Mouse (Mus musculus): ENCODE measurements around the gene Tnnc1.
A peak's percentile ranks its signal among the peaks of the same experiment; 100 is the strongest.

Gene Tnnc1

GRCm38 (mm10) chr14:31208084-31208483 lies at the start of gene Tnnc1:
Tnnc1 (plus strand) TSS chr14:31208312.
- ATAC-seq (ENCODE audit: insufficient number of reproducible peaks, low FRiP score, low TSS enrichment), result no peak

- ATAC-seq (ENCODE audit: insufficient number of reproducible peaks, low FRiP score, low TSS enrichment), result no peak
Measured at GRCm38 (mm10) chr14:31160196-31161150, 47.6 kb upstream of the Tnnc1 start.

- ATAC-seq (ENCODE audit: insufficient number of reproducible peaks, low FRiP score, low TSS enrichment), result no peak
Measured at GRCm38 (mm10) chr14:31161191-31161590, 46.9 kb upstream of the Tnnc1 start.

GRCm38 (mm10) chr14:31161638-31162037 lies 46.5 kb upstream of the Tnnc1 start:
- no peak for ATAC-seq (ENCODE audit: insufficient number of reproducible peaks, low FRiP score, low TSS enrichment)

GRCm38 (mm10) chr14:31164067-31164466 lies 44.0 kb upstream of the Tnnc1 start:
- ATAC-seq (ENCODE audit: insufficient number of reproducible peaks, low FRiP score, low TSS enrichment), result peak; percentile 37

GRCm38 (mm10) chr14:31165010-31165409 lies 43.1 kb upstream of the Tnnc1 start:
- no peak for ATAC-seq (ENCODE audit: insufficient number of reproducible peaks, low FRiP score, low TSS enrichment)

- no peak for ATAC-seq (ENCODE audit: insufficient number of reproducible peaks, low FRiP score, low TSS enrichment)
Measured at GRCm38 (mm10) chr14:31165458-31165857, 42.7 kb upstream of the Tnnc1 start.

- ATAC-seq (ENCODE audit: insufficient number of reproducible peaks, low FRiP score, low TSS enrichment), result no peak
Measured at GRCm38 (mm10) chr14:31165991-31166630, 42.0 kb upstream of the Tnnc1 start.

GRCm38 (mm10) chr14:31166827-31167226 lies 41.3 kb upstream of the Tnnc1 start:
- no peak for ATAC-seq (ENCODE audit: insufficient number of reproducible peaks, low FRiP score, low TSS enrichment)

- ATAC-seq (ENCODE audit: insufficient number of reproducible peaks, low FRiP score, low TSS enrichment), result no peak
Measured at GRCm38 (mm10) chr14:31168425-31168824, 39.7 kb upstream of the Tnnc1 start, which contains the start of gene Stab1. Stab1 (minus strand) TSS chr14:31168641.

GRCm38 (mm10) chr14:31169508-31169907 lies 38.6 kb upstream of the Tnnc1 start:
- ATAC-seq (ENCODE audit: insufficient number of reproducible peaks, low FRiP score, low TSS enrichment), result no peak

GRCm38 (mm10) chr14:31170963-31171362 lies 37.1 kb upstream of the Tnnc1 start:
- ATAC-seq (ENCODE audit: insufficient number of reproducible peaks, low FRiP score, low TSS enrichment), result no peak

- ATAC-seq (ENCODE audit: insufficient number of reproducible peaks, low FRiP score, low TSS enrichment), result no peak
Measured at GRCm38 (mm10) chr14:31171386-31171785, 36.7 kb upstream of the Tnnc1 start.

GRCm38 (mm10) chr14:31171821-31172220 lies 36.3 kb upstream of the Tnnc1 start:
- no peak for ATAC-seq (ENCODE audit: insufficient number of reproducible peaks, low FRiP score, low TSS enrichment)

GRCm38 (mm10) chr14:31172781-31173455 lies 35.2 kb upstream of the Tnnc1 start:
- ATAC-seq (ENCODE audit: insufficient number of reproducible peaks, low FRiP score, low TSS enrichment), result peak; percentile 33; the same call in 1 of the 2 replicates

GRCm38 (mm10) chr14:31173537-31173936 lies 34.6 kb upstream of the Tnnc1 start:
- ATAC-seq (ENCODE audit: insufficient number of reproducible peaks, low FRiP score, low TSS enrichment), result no peak

GRCm38 (mm10) chr14:31177287-31177686 lies 30.8 kb upstream of the Tnnc1 start:
- ATAC-seq (ENCODE audit: insufficient number of reproducible peaks, low FRiP score, low TSS enrichment), result no peak

- ATAC-seq (ENCODE audit: insufficient number of reproducible peaks, low FRiP score, low TSS enrichment), result no peak
Measured at GRCm38 (mm10) chr14:31177715-31178114, 30.4 kb upstream of the Tnnc1 start.

GRCm38 (mm10) chr14:31179677-31180365 lies 28.3 kb upstream of the Tnnc1 start:
- ATAC-seq (ENCODE audit: insufficient number of reproducible peaks, low FRiP score, low TSS enrichment), result no peak

- ATAC-seq (ENCODE audit: insufficient number of reproducible peaks, low FRiP score, low TSS enrichment), result no peak
Measured at GRCm38 (mm10) chr14:31181512-31181911, 26.6 kb upstream of the Tnnc1 start.
